Comparison of ENCODE assay signal across 15 mouse cellular contexts in the genomic region with DNA sequence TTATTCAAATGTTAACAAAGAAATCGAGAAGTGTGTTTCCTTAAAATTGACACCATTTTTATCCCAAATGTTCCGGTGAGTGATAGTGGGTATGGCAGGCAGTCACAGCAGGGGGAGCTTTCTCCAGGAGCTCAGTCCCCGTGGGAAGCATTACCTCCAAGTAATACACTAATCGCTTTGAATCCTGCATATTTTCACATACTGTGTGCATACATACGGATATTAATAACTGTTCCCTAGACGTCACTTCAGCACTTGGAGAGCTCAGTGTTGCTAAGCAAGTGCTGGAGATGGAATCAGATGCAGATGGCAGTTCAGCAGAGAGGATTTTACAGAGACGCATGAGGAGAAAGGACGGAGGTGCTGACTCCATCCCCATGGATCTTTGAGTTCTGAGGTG.
DNase-seq lines count a peak whose midpoint lies in the region; ATAC-seq lines count a peak whose summit lies in the region.
"Had no signal": no experiment of that assay in that cellular context is flagged by ENCODE, and none has a peak within 500 bp of the region (broad histone marks: within the 10 kb centered on the region; RNA-seq: fewer than 3 reads in every experiment).

No protein-coding gene starts in this region.

- no peak overlapping the region for H3K4me2 ChIP-seq in hindbrain, embryonic 16.5 days (ENCODE audit: low read length)
- H3K4me2 ChIP-seq in hindbrain, embryonic 13.5 days, result no peak overlapping the region
- H3K4me2 ChIP-seq in forebrain, embryonic 16.5 days (ENCODE audit: low read length), result no peak overlapping the region
- H3K4me2 ChIP-seq: liver, embryonic 13.5 days had no signal

- no peak overlapping the region for H3K4me3 ChIP-seq in hindbrain, embryonic 16.5 days (ENCODE audit: low read length)
- no peak overlapping the region for H3K4me3 ChIP-seq in hindbrain, embryonic 13.5 days
- H3K4me3 ChIP-seq in forebrain, embryonic 16.5 days (replicated peaks; ENCODE audit: low read length), result no peak overlapping the region
- H3K4me3 ChIP-seq: liver, embryonic 13.5 days had no signal

- no peak overlapping the region for H3K9ac ChIP-seq in hindbrain, embryonic 16.5 days (ENCODE audit: low read depth, low read length)
- no peak overlapping the region; the same call in 1 of the 2 replicates for H3K9ac ChIP-seq in hindbrain, embryonic 13.5 days
- H3K9ac ChIP-seq in forebrain, embryonic 16.5 days (replicated peaks; ENCODE audit: low read depth, low read length), result no peak overlapping the region
- H3K9ac ChIP-seq: liver, embryonic 13.5 days had no signal

- WGBS in hindbrain, embryonic 16.5 days, result 38% methylated on average over 8 of the region's 8 CpGs
- WGBS in hindbrain, embryonic 13.5 days, result 42% methylated on average over 8 of the region's 8 CpGs
- 45% methylated on average over 8 of the region's 8 CpGs for WGBS in forebrain, embryonic 16.5 days

- no peaks in the 10 kb centered on the region for H3K36me3 ChIP-seq in hindbrain, embryonic 16.5 days (ENCODE audit: control insufficient read depth, insufficient read depth, low read length)
- no peaks in the 10 kb centered on the region for H3K36me3 ChIP-seq in hindbrain, embryonic 13.5 days
- no peaks in the 10 kb centered on the region for H3K36me3 ChIP-seq in forebrain, embryonic 16.5 days (ENCODE audit: control insufficient read depth, insufficient read depth)
- H3K36me3 ChIP-seq: liver, embryonic 13.5 days had no signal

- DNase-seq in 416B (ENCODE audit: low read depth) (peak; percentile 11), MN1 (ENCODE audit: low spot score) (no peak)
- DNase-seq in left cerebral cortex, postnatal 36 days (ENCODE audit: low spot score in 2 of 2), result peak; percentile 12 to 23
- DNase-seq in ovary, postnatal 14 days (ENCODE audit: low spot score), result no peak
- DNase-seq in ovary, adult 18-20 months (ENCODE audit: low spot score), result no peak
- DNase-seq: adrenal gland, postnatal 25 days; cerebellum, adult 11 months; heart, adult 18-20 months; heart, postnatal 4 days; kidney, adult 8-10 months; liver, embryonic 13.5 days; lung, postnatal 4 days had no signal

- ATAC-seq in hindbrain, embryonic 16.5 days, result peak; percentile 50
- no peak for ATAC-seq in hindbrain, embryonic 13.5 days (ENCODE audit: low FRiP score)
- ATAC-seq in forebrain, embryonic 16.5 days, result peak; percentile 81

- no peaks in the 10 kb centered on the region for H3K9me3 ChIP-seq in hindbrain, embryonic 16.5 days (ENCODE audit: control insufficient read depth, low read length)
- no peaks in the 10 kb centered on the region for H3K9me3 ChIP-seq in hindbrain, embryonic 13.5 days
- H3K9me3 ChIP-seq in forebrain, embryonic 16.5 days (ENCODE audit: control insufficient read depth, low read length), result no peaks in the 10 kb centered on the region
- H3K9me3 ChIP-seq: liver, embryonic 13.5 days had no signal

- H3K27me3 ChIP-seq in hindbrain, embryonic 16.5 days (replicated peaks; ENCODE audit: control insufficient read depth, insufficient read depth, low read length), result no peaks in the 10 kb centered on the region
- no peaks in the 10 kb centered on the region for H3K27me3 ChIP-seq in hindbrain, embryonic 13.5 days
- H3K27me3 ChIP-seq in forebrain, embryonic 16.5 days (replicated peaks; ENCODE audit: control insufficient read depth, insufficient read depth, low read length), result no peaks in the 10 kb centered on the region
- H3K27me3 ChIP-seq: liver, embryonic 13.5 days had no signal

- no peaks in the 10 kb centered on the region for H3K4me1 ChIP-seq in hindbrain, embryonic 16.5 days (ENCODE audit: control insufficient read depth, insufficient read depth, low read depth, low read length)
- H3K4me1 ChIP-seq in hindbrain, embryonic 13.5 days (replicated peaks), result peaks cover 5% of the 10 kb centered on the region
- H3K4me1 ChIP-seq in forebrain, embryonic 16.5 days (replicated peaks; ENCODE audit: control insufficient read depth, insufficient read depth, low read length), result peaks cover 3% of the 10 kb centered on the region; the same call in 1 of the 2 replicates

- intact Hi-C loops in left cerebral cortex, postnatal 36 days (cut with DNase I), result loop anchor here (10.0 kb wide), 1 partner anchor 174 kb away; no protein-coding TSS in a partner anchor

- H3K27ac ChIP-seq in hindbrain, embryonic 16.5 days (ENCODE audit: low read depth, low read length), result no peak overlapping the region
- H3K27ac ChIP-seq in hindbrain, embryonic 13.5 days, result no peak overlapping the region
- H3K27ac ChIP-seq in forebrain, embryonic 16.5 days (ENCODE audit: low read length), result no peak overlapping the region
- H3K27ac ChIP-seq: liver, embryonic 13.5 days had no signal

Comparison
In these comparisons a context has a peak if more than half of its experiments do, and no peak if none do; other contexts are left out.
1. DNase-seq: peak in 416B (single experiment) and left cerebral cortex, postnatal 36 days (2 of 2); none in ovary, postnatal 14 days (single experiment), ovary, adult 18-20 months (single experiment) and MN1 (single experiment).